Mouse (Mus musculus) forebrain, embryonic 15.5 days (tissue): ENCODE data around the gene Nsg1. TPM values are rescaled to one million over a fixed set of nuclear protein-coding genes. Genes with fewer than 3 reads are reported as not detected.

Source experiments
- ATAC-seq: fragments of 200-750 bp; cut with Nextera tagmentation; replicated peaks from 2 replicates; pipeline ENCODE4 v1.8.0; 2017; ENCODE audit warnings: mild to moderate bottlenecking, moderate TSS enrichment, moderate library complexity
- H3K27ac ChIP-seq: fragments of 300-500 bp; sonication (generic); replicated peaks from 2 replicates; pipeline ENCODE4 v1.5.1; 2015; ENCODE audit warnings: mild to moderate bottlenecking, inconsistent platforms
- H3K27me3 ChIP-seq: fragments of 300-500 bp; sonication (generic); 2 replicates; pipeline ENCODE4 v1.6.1; 2015; ENCODE audit warnings: inconsistent platforms
- H3K36me3 ChIP-seq: fragments of 300-500 bp; sonication (generic); 2 replicates; pipeline ENCODE4 v1.6.1; 2015; ENCODE audit warnings: mild to moderate bottlenecking, inconsistent platforms
- H3K4me1 ChIP-seq: fragments of 300-500 bp; sonication (generic); 2 replicates; pipeline ENCODE4 v1.6.1; 2015; ENCODE audit warnings: inconsistent platforms
- H3K4me2 ChIP-seq: fragments of 300-500 bp; sonication (generic); replicated peaks from 2 replicates; pipeline ENCODE4 v1.6.1; 2015; ENCODE audit warnings: mild to moderate bottlenecking, inconsistent platforms
- H3K4me3 ChIP-seq: fragments of 300-500 bp; sonication (generic); 2 replicates; pipeline ENCODE4 v1.5.1; 2015; ENCODE audit warnings: mild to moderate bottlenecking, inconsistent platforms
- H3K9ac ChIP-seq: fragments of 300-500 bp; sonication (generic); replicated peaks from 2 replicates; pipeline ENCODE4 v1.6.1; 2015; ENCODE audit warnings: mild to moderate bottlenecking, inconsistent platforms
- H3K9me3 ChIP-seq: fragments of 300-500 bp; sonication (generic); 2 replicates; pipeline ENCODE4 v1.6.1; 2016; ENCODE audit warnings: inconsistent platforms
- WGBS: fragments of 180-500 bp; shearing (Covaris S2); methylation state at CpG from one replicate; pipeline ENCODE4 v1.1.7; 2015; ENCODE audit warnings: mixed read lengths; 5-methylcytosine and 5-hydroxymethylcytosine counted together
- polyA plus RNA-seq: library from polyadenylated mRNA; unstranded; fragments of >200 nt; fragmentation: Nextera tagmentation; extraction: Ambion mirVana; gene quantifications from 2 replicates; pipeline ENCODE4 v1.2.1, GENCODE M21; 2015

Gene Nsg1
- 1,162 and 1,219 TPM in 2 replicates for polyA plus RNA-seq

DNA sequence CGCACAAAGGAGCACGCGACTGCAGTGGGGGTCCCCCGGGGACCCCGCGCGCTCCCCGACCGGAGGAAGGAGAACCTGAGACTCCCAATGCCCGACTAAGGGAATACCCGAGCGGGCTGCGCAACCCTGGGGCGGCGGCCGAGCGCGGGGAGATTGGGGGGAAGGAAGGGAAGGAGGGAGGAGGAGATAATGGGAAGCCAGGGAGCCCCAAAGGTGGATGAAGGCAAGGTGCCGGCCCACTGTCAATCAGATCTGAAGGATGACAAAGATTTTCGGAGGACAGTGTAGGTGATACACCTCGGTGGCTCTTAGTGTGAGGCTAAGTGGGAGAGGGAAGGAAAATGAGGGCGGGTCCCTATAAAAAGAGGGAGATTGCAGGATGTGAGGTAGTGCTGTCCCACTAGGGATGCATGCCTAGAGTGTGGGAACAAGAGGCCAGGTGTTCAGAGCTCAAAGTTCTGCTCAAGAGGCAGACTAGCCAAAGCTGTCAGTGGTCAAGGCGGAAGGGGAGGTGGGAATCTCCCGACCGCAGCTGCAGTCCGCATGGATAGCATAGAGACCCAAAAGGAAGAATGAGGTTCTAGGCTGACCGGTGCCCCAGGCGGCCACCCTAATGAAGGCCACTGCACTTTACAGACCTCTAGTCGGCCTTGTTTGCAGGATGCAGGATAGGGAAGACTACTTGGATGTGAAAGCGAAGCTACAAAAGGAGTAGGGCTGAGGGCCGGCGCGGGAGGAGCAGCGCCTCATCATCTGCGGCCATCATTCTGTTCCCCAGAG is at the start of gene Nsg1:
Gene Nsg1 (minus strand): TSS at position 274 of the 780 bp plus-strand sequence.
- Histone ChIP-seq H3K27ac (peak within 1 kb of the TSS; percentile 99), H3K36me3 (peaks cover 25% of the 10 kb centered on the region), H3K4me2 (peak within 1 kb of the TSS; percentile 75), H3K4me1 (peaks cover 39% of the 10 kb centered on the region), H3K9me3 (no peaks in the 10 kb centered on the region), H3K9ac (peak within 1 kb of the TSS; percentile 100), H3K4me3 (peak within 1 kb of the TSS; percentile 93), H3K27me3 (no peaks in the 10 kb centered on the region)
- peak; percentile 67 for ATAC-seq
- 10% methylated on average over 35 of the region's 35 CpGs for WGBS

DNA sequence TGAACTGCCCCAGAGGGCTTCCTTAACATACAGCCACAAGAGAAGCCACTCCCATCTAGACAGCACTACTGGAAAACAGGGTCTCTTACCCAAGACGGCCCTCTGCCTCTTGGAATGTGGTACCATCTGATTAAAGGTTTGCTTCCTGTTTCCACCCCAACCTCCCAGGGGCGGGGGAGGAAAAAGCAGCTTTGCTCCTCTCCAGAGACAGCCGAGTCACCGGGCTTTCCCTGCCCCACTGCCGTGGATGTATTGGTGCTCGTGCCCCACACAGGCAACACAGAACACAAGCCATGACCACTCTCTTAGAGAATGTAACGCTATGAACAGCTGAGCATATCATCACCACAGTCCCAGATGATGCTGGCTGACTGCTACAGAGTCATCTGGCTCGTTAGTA is 49.3 kb upstream of the Nsg1 start:
- ATAC-seq, result no peak
- H3K9ac ChIP-seq, result no peak overlapping the region
- no peak overlapping the region for H3K4me2 ChIP-seq
- H3K36me3 ChIP-seq, result peaks cover 61% of the 10 kb centered on the region
- WGBS, result 79% methylated on average over 8 of the region's 8 CpGs
- H3K27me3 ChIP-seq, result no peaks in the 10 kb centered on the region
- H3K4me3 ChIP-seq, result no peak overlapping the region
- peaks cover 18% of the 10 kb centered on the region for H3K4me1 ChIP-seq
- H3K9me3 ChIP-seq, result no peaks in the 10 kb centered on the region
- no peak overlapping the region for H3K27ac ChIP-seq

DNA sequence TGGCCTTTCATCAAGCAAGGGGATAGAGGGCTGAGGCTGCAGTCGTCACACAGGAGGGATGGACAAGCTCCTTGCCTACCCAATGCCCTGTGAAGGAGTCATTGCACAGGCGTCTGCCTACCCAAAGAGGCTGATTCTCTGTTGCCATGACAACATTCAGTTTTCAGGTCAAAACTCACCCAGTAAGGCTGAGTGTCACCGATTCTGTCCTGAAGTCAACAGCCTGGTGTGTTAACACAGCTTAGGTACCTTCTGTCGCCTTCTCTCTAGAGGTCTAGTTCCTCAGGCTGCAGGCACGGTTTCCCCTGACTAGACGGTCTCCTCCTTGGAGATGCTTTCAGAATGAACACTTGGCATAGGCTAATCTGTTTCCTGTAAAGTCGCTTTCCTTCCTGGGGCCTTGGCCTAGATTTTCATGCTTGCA is 45.6 kb upstream of the Nsg1 start:
- H3K4me1 ChIP-seq, result peaks cover 18% of the 10 kb centered on the region
- no peaks in the 10 kb centered on the region for H3K27me3 ChIP-seq
- no peak overlapping the region for H3K27ac ChIP-seq
- H3K9ac ChIP-seq, result no peak overlapping the region
- H3K36me3 ChIP-seq, result peaks cover 62% of the 10 kb centered on the region
- H3K4me3 ChIP-seq, result no peak overlapping the region
- 85% methylated on average over 7 of the region's 7 CpGs for WGBS
- no peaks in the 10 kb centered on the region for H3K9me3 ChIP-seq
- ATAC-seq, result no peak
- no peak overlapping the region for H3K4me2 ChIP-seq

DNA sequence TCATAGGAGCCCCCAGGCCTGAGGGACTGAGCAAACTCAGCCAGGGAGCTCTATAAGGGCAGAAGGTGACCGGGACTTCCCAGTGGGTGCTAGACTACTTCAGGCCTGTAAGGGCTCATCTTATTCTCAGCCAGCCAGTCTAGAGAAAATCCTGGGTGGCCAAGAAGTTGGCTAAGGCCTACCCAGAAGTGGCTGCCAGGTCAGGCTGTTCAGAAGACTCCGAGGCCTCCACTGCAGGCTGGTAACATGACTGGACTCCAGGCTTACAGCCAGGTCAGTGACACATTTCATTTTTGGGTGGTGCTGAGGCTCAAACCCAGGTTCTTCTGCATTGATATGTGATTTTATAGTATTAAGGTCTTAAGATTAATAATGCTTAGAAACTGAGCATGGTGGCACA is 40.0 kb upstream of the Nsg1 start:
- Histone ChIP-seq H3K27me3 (no peaks in the 10 kb centered on the region), H3K36me3 (peaks cover 46% of the 10 kb centered on the region), H3K9me3 (no peaks in the 10 kb centered on the region), H3K9ac (no peak overlapping the region), H3K4me1 (no peaks in the 10 kb centered on the region), H3K27ac (no peak overlapping the region), H3K4me2 (no peak overlapping the region), H3K4me3 (no peak overlapping the region)
- ATAC-seq, result no peak
- WGBS, result 92% methylated on average over 2 of the region's 2 CpGs

DNA sequence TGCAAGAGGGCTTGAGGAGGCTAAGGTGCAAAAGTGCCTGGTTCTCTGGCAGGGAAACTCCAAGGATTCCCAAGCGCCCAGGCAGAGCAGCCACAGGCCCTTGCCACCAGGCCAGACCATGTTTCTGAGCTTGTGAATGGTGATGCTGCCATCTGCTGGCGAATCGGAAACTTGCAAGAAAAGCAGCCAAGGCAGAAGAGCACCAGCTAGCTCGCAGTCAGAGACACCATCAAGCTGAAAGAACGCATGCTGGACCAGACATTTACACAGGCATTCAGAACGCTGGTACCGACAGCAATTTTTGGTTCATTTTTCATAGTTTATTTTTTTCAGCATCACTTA is 37.7 kb upstream of the Nsg1 start:
- Histone ChIP-seq H3K4me3 (no peak overlapping the region), H3K27me3 (no peaks in the 10 kb centered on the region), H3K27ac (no peak overlapping the region), H3K9ac (no peak overlapping the region), H3K36me3 (peaks cover 25% of the 10 kb centered on the region), H3K9me3 (no peaks in the 10 kb centered on the region), H3K4me2 (no peak overlapping the region), H3K4me1 (no peaks in the 10 kb centered on the region)
- WGBS, result 15% methylated on average over 7 of the region's 7 CpGs
- ATAC-seq, result peak; percentile 64

DNA sequence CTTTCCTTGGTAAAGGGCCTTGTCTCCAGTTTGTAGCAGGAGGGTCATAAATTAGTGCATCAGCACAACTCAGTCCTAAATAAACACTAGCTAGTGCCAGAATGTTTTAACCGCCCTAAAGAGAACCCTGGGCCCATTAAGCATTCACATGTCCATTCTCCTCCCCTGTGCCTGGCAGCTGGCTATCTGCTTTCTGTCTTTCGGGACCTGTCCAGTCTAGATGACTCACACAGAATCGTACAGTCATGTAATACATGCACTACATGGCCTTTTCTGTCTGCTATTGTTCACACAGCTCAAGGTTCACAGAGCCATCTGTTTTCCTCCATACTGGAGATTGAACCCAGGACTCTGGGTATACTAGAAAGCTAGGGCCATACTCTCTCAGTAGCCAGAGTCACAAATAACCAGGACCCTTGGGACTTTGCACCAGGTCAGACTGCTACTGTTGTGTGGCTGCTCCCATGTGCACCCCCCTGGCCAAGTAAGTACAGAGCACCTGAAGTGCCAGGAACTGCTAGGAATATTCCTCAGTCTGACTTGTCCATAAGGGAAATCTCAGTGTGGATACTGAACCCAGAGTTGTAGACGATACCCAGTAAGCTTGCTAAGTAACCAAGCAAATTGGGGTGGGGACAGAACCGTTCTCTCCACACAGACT is 37.2 kb upstream of the Nsg1 start:
- Histone ChIP-seq H3K4me3 (no peak overlapping the region), H3K27ac (no peak overlapping the region), H3K9me3 (no peaks in the 10 kb centered on the region), H3K27me3 (no peaks in the 10 kb centered on the region), H3K9ac (no peak overlapping the region), H3K36me3 (peaks cover 20% of the 10 kb centered on the region), H3K4me2 (no peak overlapping the region), H3K4me1 (no peaks in the 10 kb centered on the region)
- 74% methylated on average over 5 of the region's 5 CpGs for WGBS
- peak; percentile 14; the same call in 1 of the 2 replicates for ATAC-seq

DNA sequence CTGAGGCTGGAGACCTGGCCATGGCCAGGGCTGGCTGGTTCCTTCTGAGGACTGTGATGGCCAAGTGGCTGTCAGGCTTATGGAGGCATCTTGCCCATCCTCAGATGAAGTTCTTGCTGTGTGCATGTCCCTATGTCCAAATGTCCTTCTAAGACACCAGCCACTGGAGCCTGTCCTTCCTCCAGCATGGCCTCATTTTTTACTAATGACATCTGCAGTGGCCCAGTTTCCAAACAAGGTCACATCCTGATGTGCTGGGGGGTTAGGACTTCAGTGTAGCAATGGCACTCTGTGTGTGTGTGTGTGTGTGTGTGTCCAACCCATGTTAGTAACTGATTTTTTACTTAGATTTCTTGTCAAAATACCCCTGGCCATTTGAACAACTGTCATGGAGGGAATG is 36.2 kb upstream of the Nsg1 start:
- no peak overlapping the region for H3K4me3 ChIP-seq
- no peaks in the 10 kb centered on the region for H3K27me3 ChIP-seq
- no peak overlapping the region for H3K9ac ChIP-seq
- H3K9me3 ChIP-seq, result no peaks in the 10 kb centered on the region
- no peak overlapping the region for H3K4me2 ChIP-seq
- no peak for ATAC-seq
- H3K36me3 ChIP-seq, result peaks cover 10% of the 10 kb centered on the region
- no peaks in the 10 kb centered on the region for H3K4me1 ChIP-seq
- no peak overlapping the region for H3K27ac ChIP-seq

DNA sequence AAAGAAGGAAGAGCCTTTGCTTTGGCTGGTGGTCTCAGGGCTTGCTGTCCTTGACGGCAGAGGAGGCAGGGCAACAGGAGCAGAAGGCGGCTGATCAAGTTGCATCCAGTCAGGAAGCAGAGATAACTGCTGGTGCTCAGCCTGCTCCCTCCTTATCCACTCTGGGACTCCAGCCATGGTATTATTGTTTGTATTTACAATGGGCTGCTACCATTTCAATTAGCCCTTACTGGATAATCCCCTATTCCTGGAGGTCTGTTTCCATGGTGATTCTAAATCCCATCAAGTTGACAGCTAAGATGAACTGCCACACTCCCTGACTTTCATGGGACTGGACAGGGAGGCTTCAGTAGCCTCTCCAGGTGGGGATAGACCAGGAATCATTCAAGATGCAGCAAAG is 35.2 kb upstream of the Nsg1 start:
- no peak for ATAC-seq
- 2% methylated on average over 2 of the region's 2 CpGs for WGBS
- Histone ChIP-seq H3K4me2 (no peak overlapping the region), H3K27me3 (no peaks in the 10 kb centered on the region), H3K9ac (no peak overlapping the region), H3K9me3 (no peaks in the 10 kb centered on the region), H3K4me1 (no peaks in the 10 kb centered on the region), H3K36me3 (peaks cover 3% of the 10 kb centered on the region; the same call in 1 of the 2 replicates), H3K27ac (no peak overlapping the region), H3K4me3 (no peak overlapping the region)

DNA sequence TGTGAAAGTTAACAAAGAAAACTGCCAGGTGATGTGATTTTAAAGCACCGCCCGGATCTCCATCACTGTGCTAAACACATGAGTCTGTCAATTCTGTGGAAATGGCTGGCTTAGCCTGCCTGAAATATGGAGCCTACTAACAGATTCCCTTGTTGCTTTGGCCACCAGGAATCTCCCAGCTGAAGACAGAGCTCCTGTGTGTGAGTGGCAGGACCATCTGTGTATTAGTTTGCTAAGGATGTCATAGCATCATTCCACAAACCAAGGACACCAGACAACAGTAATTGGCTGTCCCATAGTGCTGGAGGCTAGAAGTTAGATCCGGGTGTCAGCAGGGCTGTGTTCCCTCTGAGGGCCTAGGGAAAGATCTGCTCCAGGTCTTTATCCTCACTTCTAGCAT is 31.2 kb upstream of the Nsg1 start:
- no peak overlapping the region for H3K9ac ChIP-seq
- no peaks in the 10 kb centered on the region for H3K9me3 ChIP-seq
- no peaks in the 10 kb centered on the region for H3K4me1 ChIP-seq
- H3K4me3 ChIP-seq, result no peak overlapping the region
- 93% methylated on average over 3 of the region's 3 CpGs for WGBS
- H3K27ac ChIP-seq, result no peak overlapping the region
- H3K36me3 ChIP-seq, result no peaks in the 10 kb centered on the region
- 0 out of 2 replicates have a peak, but pooled peaks cover 3% of the 10 kb centered on the region for H3K27me3 ChIP-seq
- H3K4me2 ChIP-seq, result no peak overlapping the region
- ATAC-seq, result no peak

DNA sequence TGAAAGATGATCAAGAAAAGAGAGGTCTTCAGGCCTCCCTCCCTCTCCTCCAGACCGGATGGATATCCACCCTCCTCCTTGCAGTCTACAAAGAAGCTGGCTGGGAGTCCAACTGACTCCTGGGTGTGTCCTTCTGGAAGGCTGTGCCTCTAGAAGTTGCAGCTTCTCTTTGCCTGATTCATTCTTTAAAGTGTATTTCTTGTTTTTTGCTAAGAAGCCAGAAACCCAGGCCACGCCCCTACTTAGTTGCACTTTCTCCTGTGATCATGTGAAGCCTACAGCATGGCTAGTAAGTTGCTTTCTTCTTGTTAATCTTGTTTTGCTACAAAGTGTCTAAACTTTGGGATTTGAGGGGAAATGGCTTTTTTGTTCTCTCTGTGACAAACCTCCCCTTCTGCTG is 27.3 kb upstream of the Nsg1 start:
- H3K36me3 ChIP-seq, result no peaks in the 10 kb centered on the region
- ATAC-seq, result no peak
- 78% methylated on average over 2 of the region's 2 CpGs for whole genome bisulfite sequencing
- H3K27me3 ChIP-seq, result 0 out of 2 replicates have a peak, but pooled peaks cover 3% of the 10 kb centered on the region
- no peaks in the 10 kb centered on the region for H3K9me3 ChIP-seq
- no peak overlapping the region for H3K27ac ChIP-seq
- no peak overlapping the region for H3K4me2 ChIP-seq
- H3K9ac ChIP-seq, result no peak overlapping the region
- H3K4me1 ChIP-seq, result no peaks in the 10 kb centered on the region
- H3K4me3 ChIP-seq, result no peak overlapping the region

DNA sequence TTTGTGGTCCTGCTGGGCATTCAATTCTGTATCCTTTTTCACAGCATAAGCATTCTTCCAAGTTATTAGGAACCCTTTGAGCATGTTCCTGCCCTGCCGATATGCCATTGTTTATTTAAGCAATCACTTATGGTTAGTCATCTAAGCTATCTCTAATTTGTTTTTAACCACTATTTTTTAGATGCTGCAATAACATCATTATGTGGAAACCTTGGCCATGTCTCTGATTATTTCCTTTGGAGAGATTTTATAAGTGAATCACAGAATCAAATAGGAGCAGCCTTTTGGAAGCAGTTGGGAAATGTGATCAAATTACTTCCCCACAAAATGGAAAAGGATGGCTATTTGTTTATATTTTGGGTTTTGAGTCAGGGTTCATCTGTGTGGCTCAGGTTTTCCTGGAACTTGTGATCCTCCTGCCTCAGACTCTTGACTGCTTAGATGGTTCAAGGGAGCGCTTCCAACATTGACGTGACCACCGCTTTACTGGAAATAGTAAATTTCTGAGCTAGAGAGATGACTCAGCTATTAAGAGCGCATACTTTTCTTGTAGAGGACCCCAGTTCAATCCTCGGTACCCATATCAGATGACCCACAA is 25.1 kb upstream of the Nsg1 start:
- H3K27ac ChIP-seq, result no peak overlapping the region
- no peak overlapping the region for H3K9ac ChIP-seq
- no peaks in the 10 kb centered on the region for H3K9me3 ChIP-seq
- H3K4me3 ChIP-seq, result no peak overlapping the region
- no peak for ATAC-seq
- H3K4me1 ChIP-seq, result no peaks in the 10 kb centered on the region
- H3K4me2 ChIP-seq, result no peak overlapping the region
- H3K27me3 ChIP-seq, result 0 out of 2 replicates have a peak, but pooled peaks cover 3% of the 10 kb centered on the region
- 86% methylated on average over 6 of the region's 6 CpGs for WGBS
- no peaks in the 10 kb centered on the region for H3K36me3 ChIP-seq

DNA sequence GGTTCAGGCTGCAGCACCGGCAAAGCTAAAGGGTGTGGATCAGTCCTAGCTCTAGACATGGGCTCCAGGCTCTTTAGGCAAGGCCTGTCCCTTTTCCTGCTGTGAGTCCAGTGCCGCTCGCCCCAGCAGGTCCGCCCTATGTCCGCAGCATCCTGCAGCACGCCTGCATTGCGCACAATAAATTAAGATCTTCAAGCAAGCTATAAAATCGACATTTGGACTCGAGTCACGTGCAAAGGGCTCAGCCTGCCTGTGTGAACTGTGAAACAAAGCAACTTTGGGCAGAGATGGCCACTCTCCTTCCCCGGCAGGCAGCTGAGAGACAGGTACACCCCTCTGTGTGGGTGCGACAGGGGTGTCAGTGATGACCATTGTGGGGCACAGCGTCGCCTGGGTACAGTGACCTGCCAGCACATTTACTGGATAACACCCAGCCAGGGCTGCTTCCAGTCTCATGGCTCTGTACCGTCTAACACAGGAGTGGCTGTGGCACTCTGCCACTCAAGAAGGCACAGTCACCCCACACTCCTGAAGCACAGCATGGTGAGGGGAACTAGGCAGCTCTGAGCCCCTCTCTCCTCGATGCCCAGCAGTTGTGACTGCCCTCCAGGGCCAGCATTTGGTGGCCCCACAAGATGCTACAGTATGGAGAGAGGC is 14.7 kb upstream of the Nsg1 start:
- no peak overlapping the region for H3K4me3 ChIP-seq
- no peak for ATAC-seq
- H3K4me2 ChIP-seq, result no peak overlapping the region
- WGBS, result 82% methylated on average over 16 of the region's 16 CpGs
- H3K36me3 ChIP-seq, result no peaks in the 10 kb centered on the region
- H3K27me3 ChIP-seq, result no peaks in the 10 kb centered on the region
- H3K9ac ChIP-seq, result no peak overlapping the region
- H3K4me1 ChIP-seq, result no peaks in the 10 kb centered on the region
- H3K9me3 ChIP-seq, result no peaks in the 10 kb centered on the region
- H3K27ac ChIP-seq, result no peak overlapping the region
